Mouse (Mus musculus) liver, embryonic 14.5 days (tissue): ENCODE data around the gene Galc. TPM values are rescaled to one million over a fixed set of nuclear protein-coding genes. Genes with fewer than 3 reads are reported as not detected.

Experiments
- ATAC-seq: fragments of 200-750 bp; cut with Nextera tagmentation; 2 replicates; pipeline ENCODE4 v1.8.0; 2017; ENCODE audit warnings: moderate number of reproducible peaks, mild to moderate bottlenecking, moderate library complexity; ENCODE audit not compliant: insufficient read depth
- DNase-seq, 3 experiments: peaks; one replicate each; pipeline ENCODE4 v3.0.0-alpha.2; 2012 to 2013; ENCODE audit warnings: low read depth in 3 of 3, low spot score in 3 of 3
- H3K27ac ChIP-seq: fragments of 300-500 bp; sonication (generic); 2 replicates; pipeline ENCODE4 v1.5.1; 2014; ENCODE audit warnings: moderate library complexity, mild to moderate bottlenecking, control low read depth, inconsistent platforms
- H3K27me3 ChIP-seq: fragments of 300-500 bp; sonication (generic); 2 replicates; pipeline ENCODE4 v1.6.1; 2014; ENCODE audit warnings: mild to moderate bottlenecking, low read length, moderate library complexity; ENCODE audit not compliant: control insufficient read depth, insufficient read depth
- H3K36me3 ChIP-seq: fragments of 300-500 bp; sonication (generic); replicated peaks from 2 replicates; pipeline ENCODE4 v1.6.1; 2014; ENCODE audit warnings: low read depth; ENCODE audit not compliant: control insufficient read depth, insufficient read depth
- H3K4me1 ChIP-seq, 2 experiments: fragments of 200-500 bp in 1 of 2; fragments of 300-500 bp in 1 of 2; sonication (generic) in 1 of 2; replicated peaks; 2 replicates each; pipeline ENCODE4 v1.6.1; 2012 to 2014; ENCODE audit warnings: antibody characterized with exemption in 1 of 2, inconsistent platforms in 1 of 2, low read length in 1 of 2; ENCODE audit not compliant: control insufficient read depth in 2 of 2, insufficient read depth in 2 of 2
- H3K4me2 ChIP-seq: fragments of 300-500 bp; sonication (generic); 2 replicates; pipeline ENCODE4 v1.6.1; 2014; ENCODE audit warnings: low read depth, mild to moderate bottlenecking, control low read depth, moderate library complexity
- H3K4me3 ChIP-seq, 2 experiments: fragments of 200-500 bp in 1 of 2; fragments of 300-500 bp in 1 of 2; sonication (generic) in 1 of 2; 2 replicates each; pipeline ENCODE4 v1.5.1; 2012 to 2014; ENCODE audit warnings: low read depth in 2 of 2, low read length in 2 of 2, mild to moderate bottlenecking in 2 of 2, control low read depth in 1 of 2, inconsistent platforms in 1 of 2, moderate library complexity in 1 of 2; ENCODE audit not compliant: insufficient read depth in 1 of 2
- H3K9ac ChIP-seq: fragments of 300-500 bp; sonication (generic); replicated peaks from 2 replicates; pipeline ENCODE4 v1.6.1; 2014; ENCODE audit warnings: mild to moderate bottlenecking, control low read depth, moderate library complexity
- H3K9me3 ChIP-seq: fragments of 300-500 bp; sonication (generic); 2 replicates; pipeline ENCODE4 v1.6.1; 2016; ENCODE audit warnings: low read length, mixed read lengths; ENCODE audit not compliant: control insufficient read depth
- CTCF ChIP-seq: IDR thresholded peaks from 2 replicates; pipeline ENCODE4 v1.5.1; 2016; ENCODE audit warnings: antibody characterized with exemption, low read depth, control low read depth
- EP300 ChIP-seq: IDR thresholded peaks from 2 replicates; pipeline ENCODE4 v1.6.1; 2016; ENCODE audit warnings: antibody characterized with exemption, low read depth
- WGBS: fragments of 180-500 bp; shearing (Covaris S2); extraction: QIAGEN DNeasy Blood & Tissue Kit; methylation state at CpG from one replicate; pipeline ENCODE4 v1.1.7; 2014; ENCODE audit not compliant: insufficient replicate concordance; 5-methylcytosine and 5-hydroxymethylcytosine counted together
- polyA plus RNA-seq, 2 experiments: library from polyadenylated mRNA; depleted of rRNA in 1 of 2; stranded (reverse) in 1 of 2; unstranded in 1 of 2; fragments of >200 nt; fragmentation: Nextera tagmentation in 1 of 2; extraction: Ambion mirVana in 1 of 2; gene quantifications; 2 replicates each; pipeline versions ENCODE4 v1.2.1 to v1.2.3; 2012 to 2014

The Galc gene
- polyA plus RNA-seq, 2 experiments: 2.2 to 2.4 TPM

GRCm38 (mm10) chr12:98280996-98281395, 21.7 kb upstream of the Galc start:
- 55% methylated on average over 8 of the region's 8 CpGs for WGBS
- H3K9me3 ChIP-seq: no peaks in the 10 kb centered on the region
- TF ChIP-seq CTCF (no peak), EP300 (no peak)

DNA sequence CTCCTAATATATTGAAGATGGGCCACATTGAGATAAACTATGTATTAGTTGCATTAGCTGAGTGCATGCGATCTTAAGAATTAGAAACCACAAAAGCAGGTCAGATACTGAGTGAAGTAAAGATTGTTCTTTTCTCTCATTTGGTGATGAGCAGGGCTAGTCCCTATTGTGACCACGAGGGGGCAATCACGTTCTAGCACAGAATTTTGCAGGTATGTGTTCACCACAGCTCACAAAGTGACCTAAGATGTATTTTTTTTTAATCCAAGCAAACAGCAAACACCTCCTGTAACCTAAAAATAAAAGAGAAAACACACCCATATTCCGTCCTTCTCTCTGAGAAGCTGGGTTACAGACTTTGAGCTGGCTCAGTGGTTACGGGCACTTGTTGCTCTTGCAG, 21.3 kb upstream of the Galc start:
- Histone ChIP-seq H3K27ac (no peak overlapping the region), H3K9ac (no peak overlapping the region), H3K9me3 (no peaks in the 10 kb centered on the region), H3K36me3 (no peaks in the 10 kb centered on the region), H3K4me2 (no peak overlapping the region), H3K4me3 (no peak overlapping the region), H3K4me1 (peaks cover 0 to 3% of the 10 kb centered on the region in 2 experiments; a peak in 1 of 4 replicates), H3K27me3 (no peaks in the 10 kb centered on the region)
- ATAC-seq: no peak
- TF ChIP-seq CTCF (peak; percentile 60), EP300 (no peak)
- no peak for DNase-seq
- WGBS: 24% methylated on average over 5 of the region's 5 CpGs

More at GRCm38 (mm10) chr12:98280996-98281395, 21.7 kb upstream of the Galc start:
- Histone ChIP-seq H3K4me1 (peaks cover 0 to 3% of the 10 kb centered on the region in 2 experiments; a peak in 1 of 4 replicates), H3K9ac (no peak overlapping the region), H3K27me3 (no peaks in the 10 kb centered on the region), H3K27ac (no peak overlapping the region), H3K36me3 (no peaks in the 10 kb centered on the region), H3K4me2 (no peak overlapping the region), H3K4me3 (no peak overlapping the region)
- DNase-seq (no peak), ATAC-seq (no peak)

DNA sequence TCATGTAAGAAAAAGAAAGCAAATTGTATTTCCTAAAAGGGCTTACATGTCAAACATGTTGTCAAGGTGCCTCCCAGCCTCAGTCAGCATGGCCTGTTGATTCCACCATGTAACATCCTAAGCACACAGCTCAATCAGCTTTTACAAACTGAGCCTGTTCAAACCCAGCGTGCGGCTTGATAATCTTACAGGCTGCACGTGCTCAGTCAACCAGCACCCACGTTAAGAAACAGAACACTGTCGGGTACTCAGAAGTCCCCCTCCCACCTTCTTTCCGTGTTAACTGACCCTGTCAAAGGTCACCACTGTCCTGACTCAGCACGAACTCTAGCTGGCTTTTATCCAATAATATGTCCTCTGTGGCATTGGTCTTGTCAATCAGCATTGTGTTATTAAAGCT, 13.2 kb upstream of the Galc start:
- no peak overlapping the region for H3K9ac ChIP-seq
- DNase-seq: no peak
- H3K27me3 ChIP-seq: no peaks in the 10 kb centered on the region
- TF ChIP-seq EP300 (no peak), CTCF (no peak)
- no peaks in the 10 kb centered on the region; a peak in 1 of 4 replicates for H3K4me1 ChIP-seq
- no peak for ATAC-seq
- no peak overlapping the region for H3K27ac ChIP-seq
- no peak overlapping the region for H3K4me3 ChIP-seq
- H3K9me3 ChIP-seq: no peaks in the 10 kb centered on the region
- no peak overlapping the region for H3K4me2 ChIP-seq
- no peaks in the 10 kb centered on the region for H3K36me3 ChIP-seq
- WGBS: 59% methylated on average over 7 of the region's 7 CpGs

GRCm38 (mm10) chr12:98270810-98271566, 11.7 kb upstream of the Galc start:
- ATAC-seq (no peak), DNase-seq (no peak)
- Histone ChIP-seq H3K9ac (no peak overlapping the region), H3K9me3 (no peaks in the 10 kb centered on the region), H3K4me2 (peak overlapping the region; percentile 18), H3K27me3 (no peaks in the 10 kb centered on the region), H3K27ac (no peak overlapping the region), H3K4me1 (no peaks in the 10 kb centered on the region; a peak in 1 of 4 replicates), H3K36me3 (no peaks in the 10 kb centered on the region), H3K4me3 (peak overlapping the region in 1 of 2 experiments; percentile 12; a peak in 1 of 4 replicates)
- 22% methylated on average over 12 of the region's 12 CpGs for WGBS
- TF ChIP-seq CTCF (no peak), EP300 (no peak)

GRCm38 (mm10) chr12:98269791-98270745, 10.8 kb upstream of the Galc start:
- 10% methylated on average over 17 of the region's 17 CpGs for WGBS
- Histone ChIP-seq H3K27ac (no peak overlapping the region), H3K4me1 (no peaks in the 10 kb centered on the region; a peak in 1 of 4 replicates), H3K9me3 (no peaks in the 10 kb centered on the region), H3K4me3 (peak overlapping the region; percentile 12 to 37; a peak in 3 of 4 replicates), H3K4me2 (peak overlapping the region; percentile 18), H3K36me3 (no peaks in the 10 kb centered on the region), H3K9ac (no peak overlapping the region), H3K27me3 (no peaks in the 10 kb centered on the region)
- ATAC-seq: peak; percentile 37; the same call in 1 of the 2 replicates
- no peak for DNase-seq
- TF ChIP-seq EP300 (no peak), CTCF (no peak)
